Mouse (Mus musculus): ENCODE measurements around the gene Gm20696. TPM values are rescaled to one million over a fixed set of nuclear protein-coding genes. Genes with fewer than 3 reads are reported as not detected.

Gene Gm20696
- polyA plus RNA-seq, 1 experiment, result 5.7 TPM

- no peak overlapping the region for H3K27ac ChIP-seq (ENCODE audit: control insufficient read depth, insufficient read depth, low read depth, low read length, poor library complexity)
- peaks cover 7% of the 10 kb centered on the region for H3K4me1 ChIP-seq (ENCODE audit: control insufficient read depth, insufficient read depth, low read length)
- TF ChIP-seq CTCF (IDR thresholded peaks at IDR 0.05; ENCODE audit: control insufficient read depth, insufficient read depth, low read length), result no peak
- no peak for TF ChIP-seq POLR2A (IDR thresholded peaks at IDR 0.05; ENCODE audit: borderline replicate concordance, control insufficient read depth, low read depth, low read length)
- H3K4me3 ChIP-seq (replicated peaks; ENCODE audit: control insufficient read depth, low read depth, low read length), result no peak overlapping the region
- whole genome bisulfite sequencing, result 77% methylated on average over 4 of the region's 4 CpGs
Observed at GRCm38 (mm10) chr6:99360581-99360980, 306.0 kb downstream of the Gm20696 start.

GRCm38 (mm10) chr6:99359765-99360499, 306.7 kb downstream of the Gm20696 start:
- no peak overlapping the region for H3K27ac ChIP-seq (ENCODE audit: control insufficient read depth, insufficient read depth, low read depth, low read length, poor library complexity)
- peaks cover 7% of the 10 kb centered on the region for H3K4me1 ChIP-seq (ENCODE audit: control insufficient read depth, insufficient read depth, low read length)
- WGBS, result 72% methylated on average over 6 of the region's 6 CpGs
- H3K4me3 ChIP-seq (replicated peaks; ENCODE audit: control insufficient read depth, low read depth, low read length), result no peak overlapping the region
- no peak for TF ChIP-seq POLR2A (IDR thresholded peaks at IDR 0.05; ENCODE audit: borderline replicate concordance, control insufficient read depth, low read depth, low read length)
- no peak for TF ChIP-seq CTCF (IDR thresholded peaks at IDR 0.05; ENCODE audit: control insufficient read depth, insufficient read depth, low read length)

GRCm38 (mm10) chr6:99359036-99359698, 307.4 kb downstream of the Gm20696 start:
- Histone ChIP-seq H3K4me1 (ENCODE audit: control insufficient read depth, insufficient read depth, low read length) (peaks cover 7% of the 10 kb centered on the region), H3K4me3 (replicated peaks; ENCODE audit: control insufficient read depth, low read depth, low read length) (no peak overlapping the region), H3K27ac (ENCODE audit: control insufficient read depth, insufficient read depth, low read depth, low read length, poor library complexity) (no peak overlapping the region)
- 37% methylated on average over 9 of the region's 9 CpGs for WGBS
- TF ChIP-seq POLR2A (IDR thresholded peaks at IDR 0.05; ENCODE audit: borderline replicate concordance, control insufficient read depth, low read depth, low read length), result no peak
- TF ChIP-seq CTCF (IDR thresholded peaks at IDR 0.05; ENCODE audit: control insufficient read depth, insufficient read depth, low read length), result no peak

GRCm38 (mm10) chr6:99357931-99358330, 308.7 kb downstream of the Gm20696 start:
- Histone ChIP-seq H3K4me1 (ENCODE audit: control insufficient read depth, insufficient read depth, low read length) (peaks cover 7% of the 10 kb centered on the region), H3K27ac (ENCODE audit: control insufficient read depth, insufficient read depth, low read depth, low read length, poor library complexity) (no peak overlapping the region), H3K4me3 (replicated peaks; ENCODE audit: control insufficient read depth, low read depth, low read length) (no peak overlapping the region)
- TF ChIP-seq POLR2A (IDR thresholded peaks at IDR 0.05; ENCODE audit: borderline replicate concordance, control insufficient read depth, low read depth, low read length) (no peak), CTCF (IDR thresholded peaks at IDR 0.05; ENCODE audit: control insufficient read depth, insufficient read depth, low read length) (no peak)
- WGBS, result 47% methylated on average over 2 of the region's 2 CpGs

DNA sequence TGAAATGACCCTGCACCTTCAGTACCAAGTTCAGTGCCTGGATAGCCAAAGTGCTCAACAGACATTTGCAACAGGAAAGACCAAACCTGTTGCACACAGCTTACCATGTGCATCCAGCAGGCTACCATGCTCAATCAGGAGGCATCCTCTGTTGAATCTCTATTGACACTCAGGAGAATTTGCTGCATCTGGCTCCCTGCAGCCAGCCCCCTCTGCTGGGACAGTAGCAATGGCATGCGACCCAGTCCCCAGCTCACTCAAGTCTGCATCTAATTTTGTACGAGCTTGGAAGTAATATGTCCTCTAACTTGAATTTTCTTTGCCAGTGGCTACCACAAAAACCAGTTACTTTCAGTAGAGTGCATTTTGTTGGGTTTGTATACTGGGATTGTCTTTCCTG, 312.3 kb downstream of the Gm20696 start:
- Histone ChIP-seq H3K4me3 (replicated peaks; ENCODE audit: control insufficient read depth, low read depth, low read length) (no peak overlapping the region), H3K4me1 (ENCODE audit: control insufficient read depth, insufficient read depth, low read length) (peaks cover 2% of the 10 kb centered on the region), H3K27ac (ENCODE audit: control insufficient read depth, insufficient read depth, low read depth, low read length, poor library complexity) (no peak overlapping the region)
- WGBS, result 84% methylated on average over 2 of the region's 2 CpGs
- TF ChIP-seq POLR2A (IDR thresholded peaks at IDR 0.05; ENCODE audit: borderline replicate concordance, control insufficient read depth, low read depth, low read length) (no peak), CTCF (IDR thresholded peaks at IDR 0.05; ENCODE audit: control insufficient read depth, insufficient read depth, low read length) (no peak)

GRCm38 (mm10) chr6:99353441-99353840, 313.2 kb downstream of the Gm20696 start:
- TF ChIP-seq CTCF (IDR thresholded peaks at IDR 0.05; ENCODE audit: control insufficient read depth, insufficient read depth, low read length), result no peak
- TF ChIP-seq POLR2A (IDR thresholded peaks at IDR 0.05; ENCODE audit: borderline replicate concordance, control insufficient read depth, low read depth, low read length), result no peak
- Histone ChIP-seq H3K4me1 (ENCODE audit: control insufficient read depth, insufficient read depth, low read length) (no peaks in the 10 kb centered on the region; the same call in 1 of the 2 replicates), H3K4me3 (replicated peaks; ENCODE audit: control insufficient read depth, low read depth, low read length) (no peak overlapping the region), H3K27ac (ENCODE audit: control insufficient read depth, insufficient read depth, low read depth, low read length, poor library complexity) (no peak overlapping the region)
- WGBS, result 82% methylated on average over 2 of the region's 2 CpGs

DNA sequence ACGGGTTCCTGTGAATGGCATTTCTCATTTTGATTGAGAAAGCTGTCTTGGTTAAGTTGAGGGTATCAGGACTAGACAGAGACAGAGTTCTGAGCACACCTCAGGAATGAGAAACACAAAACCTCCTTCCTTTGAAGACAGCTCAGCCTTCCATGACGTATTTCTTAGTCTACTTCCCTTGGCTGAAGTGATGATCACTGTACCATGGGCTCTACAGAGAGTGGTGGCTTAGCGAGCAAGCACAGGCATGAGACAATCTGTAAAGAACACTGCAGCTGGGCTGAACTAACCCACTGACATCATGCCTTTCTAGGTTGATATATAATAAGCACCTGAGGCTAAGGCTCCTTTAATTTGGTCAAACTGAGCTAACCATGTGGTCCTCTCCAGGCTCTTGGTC, 316.0 kb downstream of the Gm20696 start:
- no peak overlapping the region for H3K27ac ChIP-seq (ENCODE audit: control insufficient read depth, insufficient read depth, low read depth, low read length, poor library complexity)
- WGBS, result 48% methylated on average over 3 of the region's 3 CpGs
- H3K4me3 ChIP-seq (replicated peaks; ENCODE audit: control insufficient read depth, low read depth, low read length), result no peak overlapping the region
- no peaks in the 10 kb centered on the region for H3K4me1 ChIP-seq (ENCODE audit: control insufficient read depth, insufficient read depth, low read length)
- TF ChIP-seq POLR2A (IDR thresholded peaks at IDR 0.05; ENCODE audit: borderline replicate concordance, control insufficient read depth, low read depth, low read length) (no peak), CTCF (IDR thresholded peaks at IDR 0.05; ENCODE audit: control insufficient read depth, insufficient read depth, low read length) (no peak)

GRCm38 (mm10) chr6:99350156-99350555, 316.4 kb downstream of the Gm20696 start:
- Histone ChIP-seq H3K27ac (ENCODE audit: control insufficient read depth, insufficient read depth, low read depth, low read length, poor library complexity) (no peak overlapping the region), H3K4me1 (ENCODE audit: control insufficient read depth, insufficient read depth, low read length) (no peaks in the 10 kb centered on the region), H3K4me3 (replicated peaks; ENCODE audit: control insufficient read depth, low read depth, low read length) (no peak overlapping the region)
- no peak for TF ChIP-seq CTCF (IDR thresholded peaks at IDR 0.05; ENCODE audit: control insufficient read depth, insufficient read depth, low read length)
- no peak for TF ChIP-seq POLR2A (IDR thresholded peaks at IDR 0.05; ENCODE audit: borderline replicate concordance, control insufficient read depth, low read depth, low read length)
- 64% methylated on average over 5 of the region's 5 CpGs for WGBS
